Mouse (Mus musculus): ENCODE measurements around the gene Zfp422. TPM values are rescaled to one million over a fixed set of nuclear protein-coding genes. Genes with fewer than 3 reads are reported as not detected.

Gene Zfp422
- polyA plus RNA-seq, 1 experiment from 2014 or later: 131 TPM

DNA sequence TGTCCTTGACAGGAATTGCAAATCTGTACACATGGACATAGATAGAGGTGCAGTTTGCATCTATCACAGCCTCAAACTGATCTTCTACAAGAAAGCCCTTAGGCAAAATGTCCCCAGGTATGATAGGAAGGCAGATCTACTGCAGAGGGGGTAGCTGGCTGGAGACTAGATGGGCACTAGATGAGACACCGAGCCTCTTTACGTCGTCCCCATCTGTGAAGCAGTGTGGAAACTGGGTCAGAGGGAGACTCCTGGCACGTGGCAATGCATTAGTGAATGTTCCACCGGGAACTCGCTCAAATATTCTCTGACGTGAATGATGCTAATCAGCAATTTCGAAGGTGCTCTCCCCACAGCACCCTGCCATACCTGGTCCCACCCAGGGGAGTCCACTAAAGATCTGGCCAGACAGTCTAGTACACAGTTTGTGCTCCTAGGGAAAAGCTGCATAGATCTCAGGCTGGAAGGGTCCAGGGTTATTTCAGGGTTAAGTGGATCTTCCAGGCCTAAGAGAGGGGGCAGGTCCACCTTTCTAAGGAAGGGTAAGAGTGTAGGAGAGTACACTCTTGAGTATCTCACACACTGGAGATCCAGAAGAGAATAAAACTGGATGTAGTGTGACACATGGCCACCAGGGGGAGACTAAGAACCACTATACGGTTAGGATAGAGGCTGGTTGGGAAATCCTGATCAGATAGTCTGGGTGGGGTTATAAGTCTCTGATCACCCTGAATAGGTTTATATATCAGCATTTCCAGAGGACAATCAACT is 25.1 kb upstream of the Zfp422 start:
- 57% methylated on average over 9 of the region's 9 CpGs for WGBS
- Histone ChIP-seq H3K27ac (replicated peaks; ENCODE audit: low read depth, low read length) (no peak overlapping the region), H3K27me3 (replicated peaks; ENCODE audit: control insufficient read depth, insufficient read depth, low read length) (no peaks in the 10 kb centered on the region), H3K36me3 (ENCODE audit: control insufficient read depth, insufficient read depth, low read length) (no peaks in the 10 kb centered on the region), H3K9me3 (ENCODE audit: control insufficient read depth, low read length) (no peaks in the 10 kb centered on the region), H3K4me2 (ENCODE audit: low read depth, low read length) (no peak overlapping the region), H3K4me3 (ENCODE audit: low read depth, low read length) (no peak overlapping the region), H3K9ac (ENCODE audit: low read depth, low read length) (no peak overlapping the region), H3K4me1 (ENCODE audit: control insufficient read depth, insufficient read depth, low read length) (no peaks in the 10 kb centered on the region)
- ATAC-seq (ENCODE audit: low read depth): peak; percentile 82
- DNase-seq (ENCODE audit: low spot score): peak; percentile 77

GRCm38 (mm10) chr6:116653191-116653590 is 24.4 kb upstream of the Zfp422 start:
- Histone ChIP-seq H3K4me2 (ENCODE audit: low read depth, low read length) (no peak overlapping the region), H3K4me1 (ENCODE audit: control insufficient read depth, insufficient read depth, low read length) (no peaks in the 10 kb centered on the region), H3K36me3 (ENCODE audit: control insufficient read depth, insufficient read depth, low read length) (no peaks in the 10 kb centered on the region), H3K9ac (ENCODE audit: low read depth, low read length) (no peak overlapping the region), H3K9me3 (ENCODE audit: control insufficient read depth, low read length) (no peaks in the 10 kb centered on the region), H3K27ac (replicated peaks; ENCODE audit: low read depth, low read length) (no peak overlapping the region), H3K4me3 (ENCODE audit: low read depth, low read length) (no peak overlapping the region), H3K27me3 (replicated peaks; ENCODE audit: control insufficient read depth, insufficient read depth, low read length) (no peaks in the 10 kb centered on the region)
- 69% methylated on average over 3 of the region's 3 CpGs for WGBS
- DNase-seq (ENCODE audit: low spot score) (no peak), ATAC-seq (ENCODE audit: low read depth) (no peak)

GRCm38 (mm10) chr6:116651437-116652118 is 22.8 kb upstream of the Zfp422 start:
- H3K4me2 ChIP-seq (ENCODE audit: low read depth, low read length): 0 out of 2 replicates have a peak overlapping the region, but pooled peaks have one; percentile 28
- H3K27me3 ChIP-seq (replicated peaks; ENCODE audit: control insufficient read depth, insufficient read depth, low read length): no peaks in the 10 kb centered on the region
- ATAC-seq (ENCODE audit: low read depth) (no peak), DNase-seq (ENCODE audit: low spot score) (no peak)
- H3K9me3 ChIP-seq (ENCODE audit: control insufficient read depth, low read length): no peaks in the 10 kb centered on the region
- H3K27ac ChIP-seq (replicated peaks; ENCODE audit: low read depth, low read length): no peak overlapping the region
- H3K9ac ChIP-seq (ENCODE audit: low read depth, low read length): peak overlapping the region; percentile 20; the same call in 1 of the 2 replicates
- H3K4me1 ChIP-seq (ENCODE audit: control insufficient read depth, insufficient read depth, low read length): no peaks in the 10 kb centered on the region
- peak overlapping the region; percentile 11; the same call in 1 of the 2 replicates for H3K4me3 ChIP-seq (ENCODE audit: low read depth, low read length)
- no peaks in the 10 kb centered on the region for H3K36me3 ChIP-seq (ENCODE audit: control insufficient read depth, insufficient read depth, low read length)
- WGBS: 68% methylated on average over 20 of the region's 20 CpGs

DNA sequence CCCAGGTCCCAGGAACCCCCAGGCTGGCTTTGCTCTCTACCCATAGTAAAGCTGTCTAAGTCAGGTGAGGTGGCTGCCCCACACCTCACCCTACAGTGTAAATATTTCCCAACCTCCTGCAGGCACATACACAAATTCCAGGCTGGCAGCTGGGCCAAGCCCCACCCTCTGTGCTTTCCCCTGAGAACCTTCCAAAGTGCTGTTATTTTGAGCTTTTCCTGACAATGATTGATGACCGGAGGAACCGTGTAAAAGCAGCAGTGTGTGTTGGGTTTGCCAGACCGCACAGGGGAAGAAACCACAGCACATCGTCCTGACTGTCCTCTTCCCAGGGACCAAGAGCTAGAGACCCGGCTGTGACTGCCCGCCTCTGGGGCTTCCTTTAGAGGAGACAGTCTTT is 21.6 kb upstream of the Zfp422 start, which contains the start of gene Depp1:
Depp1 (plus strand) TSS at position 204 of the 400 bp plus-strand sequence.
- no peak within 1 kb of the TSS for H3K27ac ChIP-seq (replicated peaks; ENCODE audit: low read depth, low read length)
- peak within 1 kb of the TSS; percentile 11; the same call in 1 of the 2 replicates for H3K4me3 ChIP-seq (ENCODE audit: low read depth, low read length)
- 33% methylated on average over 6 of the region's 6 CpGs for WGBS
- no peak within 1 kb of the TSS; the same call in 1 of the 2 replicates for H3K9ac ChIP-seq (ENCODE audit: low read depth, low read length)
- H3K9me3 ChIP-seq (ENCODE audit: control insufficient read depth, low read length): no peaks in the 10 kb centered on the region
- H3K4me1 ChIP-seq (ENCODE audit: control insufficient read depth, insufficient read depth, low read length): no peaks in the 10 kb centered on the region
- DNase-seq (ENCODE audit: low spot score): peak; percentile 65
- no peaks in the 10 kb centered on the region for H3K36me3 ChIP-seq (ENCODE audit: control insufficient read depth, insufficient read depth, low read length)
- ATAC-seq (ENCODE audit: low read depth): peak; percentile 34; the same call in 1 of the 2 replicates
- H3K27me3 ChIP-seq (replicated peaks; ENCODE audit: control insufficient read depth, insufficient read depth, low read length): no peaks in the 10 kb centered on the region
- H3K4me2 ChIP-seq (ENCODE audit: low read depth, low read length): peak within 1 kb of the TSS; percentile 28

DNA sequence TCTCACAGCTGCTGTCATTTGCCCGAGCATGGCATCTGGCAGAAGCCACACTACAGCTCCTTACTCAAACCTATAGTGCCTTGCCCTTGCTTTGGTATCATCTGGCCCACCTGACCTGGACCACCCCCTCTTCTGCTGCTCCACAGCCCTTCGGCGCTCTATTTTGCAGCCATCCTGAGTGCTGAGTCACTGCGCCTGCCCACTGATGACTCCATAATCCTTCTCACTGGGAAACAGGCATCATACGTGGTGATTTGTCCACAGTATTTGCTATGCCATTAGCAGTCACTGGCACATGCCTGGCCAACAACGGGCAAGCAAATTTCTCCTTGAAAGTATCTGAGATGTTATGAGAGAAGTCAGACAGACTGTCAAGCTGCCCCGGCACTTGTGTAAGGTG is 21.0 kb upstream of the Zfp422 start:
- 89% methylated on average over 7 of the region's 7 CpGs for WGBS
- Histone ChIP-seq H3K4me3 (ENCODE audit: low read depth, low read length) (no peak overlapping the region), H3K4me1 (ENCODE audit: control insufficient read depth, insufficient read depth, low read length) (no peaks in the 10 kb centered on the region), H3K27ac (replicated peaks; ENCODE audit: low read depth, low read length) (no peak overlapping the region), H3K9me3 (ENCODE audit: control insufficient read depth, low read length) (no peaks in the 10 kb centered on the region), H3K4me2 (ENCODE audit: low read depth, low read length) (no peak overlapping the region), H3K9ac (ENCODE audit: low read depth, low read length) (no peak overlapping the region), H3K36me3 (ENCODE audit: control insufficient read depth, insufficient read depth, low read length) (no peaks in the 10 kb centered on the region), H3K27me3 (replicated peaks; ENCODE audit: control insufficient read depth, insufficient read depth, low read length) (no peaks in the 10 kb centered on the region)
- ATAC-seq (ENCODE audit: low read depth): no peak
- DNase-seq (ENCODE audit: low spot score): no peak

GRCm38 (mm10) chr6:116647763-116648162 is 19.0 kb upstream of the Zfp422 start:
- Histone ChIP-seq H3K9ac (ENCODE audit: low read depth, low read length) (no peak overlapping the region), H3K9me3 (ENCODE audit: control insufficient read depth, low read length) (no peaks in the 10 kb centered on the region), H3K36me3 (ENCODE audit: control insufficient read depth, insufficient read depth, low read length) (no peaks in the 10 kb centered on the region), H3K4me3 (ENCODE audit: low read depth, low read length) (no peak overlapping the region), H3K4me1 (ENCODE audit: control insufficient read depth, insufficient read depth, low read length) (0 out of 2 replicates have a peak, but pooled peaks cover 7% of the 10 kb centered on the region), H3K27me3 (replicated peaks; ENCODE audit: control insufficient read depth, insufficient read depth, low read length) (no peaks in the 10 kb centered on the region), H3K27ac (replicated peaks; ENCODE audit: low read depth, low read length) (no peak overlapping the region), H3K4me2 (ENCODE audit: low read depth, low read length) (no peak overlapping the region)
- WGBS: 75% methylated on average over 9 of the region's 12 CpGs
- ATAC-seq (ENCODE audit: low read depth) (no peak), DNase-seq (ENCODE audit: low spot score) (no peak)

- Histone ChIP-seq H3K27ac (replicated peaks; ENCODE audit: low read depth, low read length) (no peak overlapping the region), H3K9ac (ENCODE audit: low read depth, low read length) (no peak overlapping the region), H3K36me3 (ENCODE audit: control insufficient read depth, insufficient read depth, low read length) (no peaks in the 10 kb centered on the region), H3K4me1 (ENCODE audit: control insufficient read depth, insufficient read depth, low read length) (0 out of 2 replicates have a peak, but pooled peaks cover 7% of the 10 kb centered on the region), H3K27me3 (replicated peaks; ENCODE audit: control insufficient read depth, insufficient read depth, low read length) (no peaks in the 10 kb centered on the region), H3K4me3 (ENCODE audit: low read depth, low read length) (no peak overlapping the region), H3K9me3 (ENCODE audit: control insufficient read depth, low read length) (no peaks in the 10 kb centered on the region), H3K4me2 (ENCODE audit: low read depth, low read length) (no peak overlapping the region)
- DNase-seq (ENCODE audit: low spot score) (no peak), ATAC-seq (ENCODE audit: low read depth) (no peak)
- WGBS: 56% methylated on average over 3 of the region's 3 CpGs
Observed at GRCm38 (mm10) chr6:116644335-116644734, 15.5 kb upstream of the Zfp422 start.

- Histone ChIP-seq H3K4me2 (ENCODE audit: low read depth, low read length) (no peak overlapping the region), H3K36me3 (ENCODE audit: control insufficient read depth, insufficient read depth, low read length) (no peaks in the 10 kb centered on the region), H3K27me3 (replicated peaks; ENCODE audit: control insufficient read depth, insufficient read depth, low read length) (no peaks in the 10 kb centered on the region), H3K4me3 (ENCODE audit: low read depth, low read length) (no peak overlapping the region), H3K9ac (ENCODE audit: low read depth, low read length) (no peak overlapping the region), H3K9me3 (ENCODE audit: control insufficient read depth, low read length) (no peaks in the 10 kb centered on the region), H3K27ac (replicated peaks; ENCODE audit: low read depth, low read length) (no peak overlapping the region), H3K4me1 (ENCODE audit: control insufficient read depth, insufficient read depth, low read length) (0 out of 2 replicates have a peak, but pooled peaks cover 7% of the 10 kb centered on the region)
- ATAC-seq (ENCODE audit: low read depth) (no peak), DNase-seq (ENCODE audit: low spot score) (no peak)
- 55% methylated on average over 4 of the region's 4 CpGs for WGBS
Observed at GRCm38 (mm10) chr6:116643881-116644280, 15.1 kb upstream of the Zfp422 start.

All from embryonic facial prominence, embryonic 14.5 days (tissue).